19 mouse cellular contexts compared by ENCODE assay signal in genomic region chr5:74256705-74257104, GRCm38 (mm10).
DNase-seq lines count a peak whose midpoint lies in the region; ATAC-seq and TF ChIP-seq lines count a peak whose summit lies in the region.
"Had no signal": no experiment of that assay in that cellular context is flagged by ENCODE, and none has a peak within 500 bp of the region (broad histone marks: within the 10 kb centered on the region; RNA-seq: fewer than 3 reads in every experiment).

No protein-coding gene starts in this region.

- no peak overlapping the region for H3K9ac ChIP-seq in heart, embryonic 12.5 days
- H3K9ac ChIP-seq in heart, embryonic 14.5 days (ENCODE audit: low read length), result no peak overlapping the region
- H3K9ac ChIP-seq: embryonic facial prominence, embryonic 13.5 days; hindbrain, embryonic 14.5 days; limb, embryonic 13.5 days; liver, embryonic 14.5 days; midbrain, embryonic 15.5 days had no signal

- no peak overlapping the region for H3K4me3 ChIP-seq in heart, embryonic 12.5 days
- no peak overlapping the region for H3K4me3 ChIP-seq in layer of hippocampus, adult 2 months
- H3K4me3 ChIP-seq in heart, embryonic 14.5 days (ENCODE audit: control insufficient read depth in 1 of 2, insufficient read depth in 1 of 2, low read depth in 1 of 2, low read length in 2 of 2), result no peak overlapping the region
- H3K4me3 ChIP-seq: embryonic facial prominence, embryonic 13.5 days; limb, embryonic 13.5 days; midbrain, embryonic 15.5 days; myocyte had no signal

- no peaks in the 10 kb centered on the region for H3K9me3 ChIP-seq in heart, embryonic 12.5 days (replicated peaks)
- H3K9me3 ChIP-seq in heart, embryonic 14.5 days (ENCODE audit: control insufficient read depth, low read length), result no peaks in the 10 kb centered on the region
- H3K9me3 ChIP-seq: embryonic facial prominence, embryonic 13.5 days; limb, embryonic 13.5 days; midbrain, embryonic 15.5 days had no signal

- no peaks in the 10 kb centered on the region for H3K36me3 ChIP-seq in heart, embryonic 12.5 days
- no peaks in the 10 kb centered on the region for H3K36me3 ChIP-seq in heart, embryonic 14.5 days (ENCODE audit: control insufficient read depth, insufficient read depth, low read length)
- H3K36me3 ChIP-seq: embryonic facial prominence, embryonic 13.5 days; limb, embryonic 13.5 days; midbrain, embryonic 15.5 days had no signal

- WGBS in heart, embryonic 12.5 days, result 43% methylated on average over 4 of the region's 4 CpGs
- 41% methylated on average over 4 of the region's 4 CpGs for WGBS in heart, embryonic 14.5 days

- H3K4me1 ChIP-seq in heart, embryonic 12.5 days (replicated peaks), result peaks cover 64% of the 10 kb centered on the region
- peaks cover 21 to 51% of the 10 kb centered on the region in 2 experiments for H3K4me1 ChIP-seq in heart, embryonic 14.5 days (ENCODE audit: control insufficient read depth in 2 of 2, insufficient read depth in 2 of 2, low read length in 2 of 2)

- no peak overlapping the region for H3K4me2 ChIP-seq in heart, embryonic 12.5 days
- peak overlapping the region; percentile 34; the same call in 1 of the 2 replicates for H3K4me2 ChIP-seq in heart, embryonic 14.5 days (ENCODE audit: low read length)
- H3K4me2 ChIP-seq: embryonic facial prominence, embryonic 13.5 days; hindbrain, embryonic 14.5 days; limb, embryonic 13.5 days; midbrain, embryonic 15.5 days had no signal

- H3K27me3 ChIP-seq in heart, embryonic 12.5 days (replicated peaks), result no peaks in the 10 kb centered on the region
- H3K27me3 ChIP-seq in heart, embryonic 14.5 days (ENCODE audit: control insufficient read depth, insufficient read depth, low read length), result no peaks in the 10 kb centered on the region
- H3K27me3 ChIP-seq: embryonic facial prominence, embryonic 13.5 days; limb, embryonic 13.5 days; midbrain, embryonic 15.5 days; Patski had no signal

- ATAC-seq in heart, embryonic 12.5 days (ENCODE audit: insufficient number of reproducible peaks, low FRiP score), result no peak
- no peak for ATAC-seq in heart, embryonic 14.5 days (ENCODE audit: insufficient number of reproducible peaks, insufficient read depth, low FRiP score, low read depth)
- ATAC-seq: CD4-positive, CD25-positive, alpha-beta regulatory T cell, adult 4 months; forebrain, embryonic 14.5 days; midbrain, embryonic 15.5 days; Patski had no signal

- DNase-seq in gastrocnemius, adult 18-20 months (ENCODE audit: low spot score), result peak; percentile 49
- no peak for DNase-seq in gastrocnemius, postnatal 4 days (ENCODE audit: low spot score in 2 of 2)
- no peak for DNase-seq in heart, postnatal 4 days
- no peak for DNase-seq in layer of hippocampus, adult 2 months (ENCODE audit: low spot score in 2 of 2)
- DNase-seq in layer of hippocampus, postnatal 36 days, result no peak
- DNase-seq in adrenal gland, adult 2 months, result no peak
- DNase-seq: adrenal gland, postnatal 10 days had no signal

- H3K27ac ChIP-seq in heart, embryonic 12.5 days (ENCODE audit: poor library complexity, severe bottlenecking), result peak overlapping the region; percentile 85
- H3K27ac ChIP-seq in layer of hippocampus, adult 2 months, result peak overlapping the region; percentile 53
- H3K27ac ChIP-seq in heart, embryonic 14.5 days (replicated peaks in 1 of 2; ENCODE audit: control insufficient read depth in 1 of 2, insufficient read depth in 1 of 2, low read depth in 2 of 2, low read length in 2 of 2), result peak overlapping the region; percentile 82 to 89
- H3K27ac ChIP-seq: embryonic facial prominence, embryonic 13.5 days; hindbrain, embryonic 14.5 days; limb, embryonic 13.5 days; liver, embryonic 14.5 days; midbrain, embryonic 15.5 days; stomach, postnatal 0 days had no signal

- no peak for TF ChIP-seq CTCF in layer of hippocampus, adult 2 months (conservative IDR thresholded peaks at IDR 0.05)
